Mouse (Mus musculus) kidney, postnatal 4 days (tissue): ENCODE measurements around the gene Acvrl1.
A peak's percentile ranks its signal among the peaks of the same experiment; 100 is the strongest.

ENCODE experiments used
- DNase-seq, 2 experiments: peaks; one replicate each; pipeline ENCODE4 v3.0.0; 2021; ENCODE audit warnings: mixed read lengths in 2 of 2

Acvrl1 gene

GRCm38 (mm10) chr15:101128181-101129089, at the start of gene Acvrl1:
TSS of gene Acvrl1 (plus strand) at chr15:101128522.
- DNase-seq, result peak; percentile 78 to 85

GRCm38 (mm10) chr15:101078731-101079156, 49.6 kb upstream of the Acvrl1 start:
- DNase-seq, result peak; percentile 91 to 95

GRCm38 (mm10) chr15:101080031-101080520, 48.2 kb upstream of the Acvrl1 start:
- no peak for DNase-seq

GRCm38 (mm10) chr15:101081035-101081548, 47.2 kb upstream of the Acvrl1 start:
- DNase-seq, result peak in 1 of 2 experiments; percentile 28

- DNase-seq, result peak in 1 of 2 experiments; percentile 27
Measured at GRCm38 (mm10) chr15:101082236-101082635, 46.1 kb upstream of the Acvrl1 start.

- DNase-seq, result no peak
Measured at GRCm38 (mm10) chr15:101084499-101084898, 43.8 kb upstream of the Acvrl1 start.

- no peak for DNase-seq
Measured at GRCm38 (mm10) chr15:101086451-101086850, 41.9 kb upstream of the Acvrl1 start.

GRCm38 (mm10) chr15:101086956-101087355, 41.4 kb upstream of the Acvrl1 start:
- peak in 1 of 2 experiments; percentile 49 for DNase-seq

- DNase-seq, result no peak
Measured at GRCm38 (mm10) chr15:101088291-101088690, 40.0 kb upstream of the Acvrl1 start.

GRCm38 (mm10) chr15:101091551-101091950, 36.8 kb upstream of the Acvrl1 start:
- no peak for DNase-seq

- DNase-seq, result peak; percentile 45 to 65
Measured at GRCm38 (mm10) chr15:101092121-101092828, 36.0 kb upstream of the Acvrl1 start.

- peak; percentile 80 to 89 for DNase-seq
Measured at GRCm38 (mm10) chr15:101092829-101093648, 35.3 kb upstream of the Acvrl1 start.

GRCm38 (mm10) chr15:101093988-101094387, 34.3 kb upstream of the Acvrl1 start:
- peak in 1 of 2 experiments; percentile 50 for DNase-seq

GRCm38 (mm10) chr15:101094979-101095378, 33.3 kb upstream of the Acvrl1 start:
- no peak for DNase-seq

GRCm38 (mm10) chr15:101095392-101095791, 32.9 kb upstream of the Acvrl1 start:
- DNase-seq, result no peak

GRCm38 (mm10) chr15:101097985-101098651, 30.2 kb upstream of the Acvrl1 start:
- DNase-seq, result peak; percentile 79 to 89

GRCm38 (mm10) chr15:101100996-101101395, 27.3 kb upstream of the Acvrl1 start:
- DNase-seq, result no peak

- no peak for DNase-seq
Measured at GRCm38 (mm10) chr15:101103605-101104304, 24.6 kb upstream of the Acvrl1 start.

- peak; percentile 91 to 92 for DNase-seq
Measured at GRCm38 (mm10) chr15:101105496-101105994, 22.8 kb upstream of the Acvrl1 start.

GRCm38 (mm10) chr15:101106011-101106410, 22.3 kb upstream of the Acvrl1 start:
- DNase-seq, result no peak
